Mouse (Mus musculus) kidney, postnatal 14 days (tissue): ENCODE measurements at regions not wholly inside any gene's neighbourhood (a gene's known extent, or its start where the extent isn't known, plus 50 kb on each side); places are given as distances from the start of the nearest gene placed in this dataset.
"Not testable (repeated sequence)": the region's sequence is repeated elsewhere in the genome, so short reads cannot be mapped to it uniquely, and the experiment has no call there.

Source experiments
- DNase-seq: peaks from one replicate; pipeline ENCODE4 v3.0.0; 2022; ENCODE audit warnings: mixed read lengths

DNA sequence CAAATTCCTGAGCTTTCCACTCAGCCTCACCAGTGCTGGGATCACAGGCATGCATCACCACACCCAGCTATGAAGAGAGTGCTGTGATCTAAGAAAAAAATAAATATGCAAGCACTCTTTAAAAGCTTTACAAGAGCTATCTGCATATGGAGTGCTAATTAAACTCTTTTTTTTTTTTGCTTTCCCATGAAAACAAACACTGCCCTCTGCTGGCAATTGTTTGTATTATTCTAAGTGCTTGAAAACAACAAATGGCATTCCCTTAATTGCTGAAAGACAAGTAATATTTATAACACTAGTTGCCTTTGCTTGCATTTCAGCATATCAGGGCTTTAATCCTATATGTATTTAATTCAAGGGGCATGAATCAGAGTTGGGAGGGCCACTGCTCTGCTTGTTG, 91.8 kb downstream of the 5730507C01Rik start:
- peak; percentile 2 for DNase-seq

DNA sequence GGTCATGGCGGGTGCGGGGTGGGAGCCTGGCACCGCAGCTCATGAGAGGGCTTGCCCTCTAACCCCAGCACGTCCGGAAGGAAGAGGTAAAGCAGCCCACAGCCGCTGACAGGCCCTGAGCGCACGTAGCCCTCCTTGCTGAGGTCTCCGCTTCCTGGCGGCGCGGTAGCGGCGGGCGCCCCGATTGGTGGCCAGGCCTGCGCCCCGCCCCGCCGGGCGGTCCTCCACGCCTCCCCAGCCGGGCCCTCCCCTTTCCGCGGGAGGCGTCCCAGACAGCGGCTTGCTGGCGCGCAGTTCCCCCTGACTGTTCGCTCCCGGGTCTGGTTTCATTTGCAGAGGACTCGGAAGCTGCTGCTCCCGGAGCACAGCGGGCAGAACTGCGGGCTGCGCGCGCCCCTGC, 95.5 kb downstream of the 5730507C01Rik start:
- DNase-seq: peak; percentile 74

DNA sequence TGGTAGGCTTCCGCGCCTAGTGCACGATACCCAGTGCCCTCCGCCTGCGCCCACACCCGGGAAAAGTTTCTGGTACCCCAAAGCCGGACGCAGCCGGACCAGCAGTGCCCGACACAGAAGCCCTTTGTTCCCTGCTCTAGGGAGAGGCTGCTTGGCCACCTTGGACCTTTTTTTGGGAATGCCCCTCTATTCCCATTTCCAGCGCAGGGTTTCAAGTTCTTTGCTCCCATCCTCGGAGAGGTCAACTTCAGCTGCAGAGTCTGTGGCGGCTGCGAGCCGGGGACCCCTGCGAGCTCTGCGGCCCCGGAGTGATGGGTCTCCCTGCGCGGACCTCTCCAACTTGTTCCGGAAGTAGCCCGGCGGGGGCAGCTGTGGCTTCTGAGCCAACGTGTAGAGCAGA, 96.3 kb downstream of the 5730507C01Rik start:
- DNase-seq: not testable (repeated sequence)
